Mouse (Mus musculus) kidney, adult 8-10 months (tissue): Measurements from ENCODE around the gene Gm20696.

Source experiments
- DNase-seq, 2 experiments: peaks; one replicate each; pipeline ENCODE4 v3.0.0; 2022

Gm20696 gene

DNA sequence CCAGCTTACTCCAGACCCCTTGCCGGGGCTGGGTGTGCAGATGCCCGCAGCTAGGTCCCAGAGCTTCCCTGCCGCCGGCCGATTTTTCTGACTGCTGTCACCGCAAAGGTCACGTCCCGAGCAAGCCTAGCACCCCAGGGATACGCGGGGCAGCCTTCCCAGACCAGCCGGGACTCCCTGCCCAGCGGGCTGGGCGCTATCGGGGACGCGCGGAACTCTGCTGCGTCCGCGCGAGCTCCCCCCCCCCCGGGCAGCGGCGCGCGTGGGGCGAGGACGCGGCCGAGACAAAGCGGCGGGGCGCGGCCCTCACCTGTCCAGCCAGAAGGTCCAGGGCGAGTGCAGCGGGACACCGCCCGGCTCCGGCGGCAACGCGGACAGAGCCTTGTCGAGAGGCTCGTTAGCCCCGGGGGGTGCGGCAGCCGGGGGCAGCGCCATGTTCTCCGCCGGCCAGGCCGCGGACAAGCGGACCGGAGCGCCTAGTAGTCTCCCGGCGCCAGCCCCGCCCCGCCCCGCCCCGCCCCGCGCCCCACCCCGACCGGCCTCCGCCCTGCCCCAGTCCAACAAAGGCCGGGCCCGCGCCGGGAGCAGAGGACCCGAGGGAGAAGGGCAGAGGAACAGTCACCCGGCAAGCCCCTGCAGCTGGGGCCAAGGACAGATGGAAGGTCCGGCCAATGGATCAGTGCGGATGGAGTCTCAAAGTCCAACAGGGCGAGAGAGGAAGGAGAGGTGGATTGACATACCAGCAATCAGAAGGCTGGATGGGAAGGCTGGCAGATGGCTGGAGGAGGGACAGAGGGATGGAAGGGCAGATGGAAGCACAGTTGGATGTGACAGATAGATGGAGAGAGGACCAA is at the start of gene Gm20696, which contains the start of gene Eif4e3:
Gene Gm20696, minus strand, starts transcription at position 480 of the 854 bp plus-strand sequence.
Gene Eif4e3, minus strand, starts transcription at position 454 of the 854 bp plus-strand sequence.
- peak; percentile 56 to 57 for DNase-seq

- no peak for DNase-seq
Observed at GRCm38 (mm10) chr6:99715913-99716312, 49.3 kb upstream of the Gm20696 start.

DNA sequence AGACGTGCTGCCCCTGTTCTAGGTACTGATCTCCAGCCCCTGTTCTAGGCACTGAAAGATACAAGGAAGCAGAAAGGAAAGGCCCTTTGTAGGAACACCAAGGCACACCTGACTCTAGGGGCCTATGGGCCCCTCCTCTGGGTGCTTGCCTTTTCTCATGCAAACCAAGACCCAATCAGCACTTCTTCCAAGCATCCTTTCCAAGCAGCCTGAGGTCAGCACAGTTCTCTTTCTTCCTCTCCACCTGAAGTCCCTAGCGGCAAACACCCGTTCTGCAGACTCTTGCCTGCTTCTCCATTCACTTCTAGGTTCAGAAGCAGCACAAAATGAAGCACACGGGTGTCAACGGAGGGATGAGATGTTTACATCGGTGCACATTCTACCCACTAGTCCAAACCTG is 48.6 kb upstream of the Gm20696 start:
- no peak for DNase-seq

- no peak for DNase-seq
Observed at GRCm38 (mm10) chr6:99713256-99713655, 46.7 kb upstream of the Gm20696 start.

GRCm38 (mm10) chr6:99711576-99712101 is 45.0 kb upstream of the Gm20696 start:
- DNase-seq: no peak

- peak; percentile 20 to 30 for DNase-seq
Observed at GRCm38 (mm10) chr6:99700484-99700883, 33.9 kb upstream of the Gm20696 start.

GRCm38 (mm10) chr6:99692916-99693841 is 26.6 kb upstream of the Gm20696 start:
- no peak for DNase-seq

DNA sequence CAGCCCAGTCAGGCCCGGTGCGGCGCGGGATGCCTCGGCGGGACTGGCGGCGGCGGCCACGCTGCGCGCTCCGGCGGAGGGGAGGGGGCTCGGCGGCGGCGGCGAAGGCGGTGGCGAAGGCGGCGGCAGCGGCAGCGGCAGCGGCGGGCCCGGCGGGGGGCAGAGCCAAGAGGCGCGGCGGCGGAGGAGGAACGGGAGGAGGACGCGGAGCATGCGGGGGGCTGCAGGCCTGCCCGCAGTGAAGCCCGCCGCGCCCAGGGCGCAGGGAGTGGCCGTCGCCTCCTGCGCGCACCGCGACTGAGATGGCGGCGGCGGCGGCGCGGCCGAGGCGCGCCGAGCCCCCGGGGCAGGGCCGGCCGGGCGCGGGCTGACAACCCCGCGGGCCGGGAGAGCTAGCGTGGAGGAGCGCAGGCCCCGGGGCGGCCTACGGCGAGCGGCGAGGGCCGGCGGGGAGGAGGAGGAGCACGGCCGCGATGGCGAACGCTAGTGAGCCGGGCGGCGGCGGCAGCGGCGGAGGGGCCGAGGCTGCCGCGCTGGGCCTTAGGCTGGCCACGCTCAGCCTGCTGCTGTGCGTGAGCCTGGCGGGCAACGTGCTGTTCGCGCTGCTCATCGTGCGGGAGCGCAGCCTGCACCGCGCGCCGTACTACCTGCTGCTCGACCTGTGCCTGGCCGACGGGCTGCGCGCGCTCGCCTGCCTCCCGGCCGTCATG is 25.8 kb upstream of the Gm20696 start, which contains the start of gene Gpr27:
Gene Gpr27, plus strand, starts transcription at position 474 of the 710 bp plus-strand sequence.
- DNase-seq: no peak

GRCm38 (mm10) chr6:99691666-99692205 is 25.1 kb upstream of the Gm20696 start:
- DNase-seq: no peak

- DNase-seq: no peak
Observed at GRCm38 (mm10) chr6:99688513-99688912, 21.9 kb upstream of the Gm20696 start.

DNA sequence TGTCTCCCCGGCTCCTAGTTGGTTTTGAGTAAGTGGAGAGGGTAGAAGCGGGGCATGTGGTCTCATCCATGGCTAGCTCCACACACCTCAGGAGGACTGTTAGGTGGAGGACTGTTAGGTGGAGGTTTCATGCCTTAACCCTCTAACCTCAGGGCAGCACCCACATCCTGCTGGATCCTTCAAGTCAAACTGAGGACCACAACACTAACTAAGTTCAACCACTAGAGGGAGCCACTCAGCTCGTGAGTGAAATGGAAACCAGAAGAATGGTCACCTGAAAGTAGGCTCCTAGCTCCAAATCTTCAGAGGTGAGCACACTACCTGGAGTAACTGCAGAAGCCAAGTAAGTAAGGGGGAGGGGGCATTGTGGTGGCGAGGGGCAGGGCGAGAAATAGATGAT is 18.3 kb upstream of the Gm20696 start:
- DNase-seq: no peak

DNA sequence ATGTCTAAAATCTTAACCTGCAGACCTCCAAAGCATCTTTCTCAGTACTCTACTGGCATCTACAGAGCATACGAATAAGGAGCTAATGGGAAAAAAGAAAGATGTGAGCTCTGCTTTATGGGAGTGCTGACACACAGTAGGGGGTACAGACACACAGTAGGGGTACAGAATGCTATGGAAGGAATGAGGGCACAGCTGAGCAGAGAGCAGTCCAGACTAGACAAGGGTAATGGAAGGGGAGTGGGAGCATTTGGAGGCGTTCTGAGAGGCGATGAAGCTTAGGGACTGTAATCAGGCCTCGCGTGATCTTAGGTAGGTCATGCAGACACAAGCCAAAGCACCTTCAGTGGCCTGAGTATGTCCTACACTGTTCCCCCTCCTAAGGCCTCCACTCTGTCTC is 17.4 kb upstream of the Gm20696 start:
- no peak for DNase-seq

DNA sequence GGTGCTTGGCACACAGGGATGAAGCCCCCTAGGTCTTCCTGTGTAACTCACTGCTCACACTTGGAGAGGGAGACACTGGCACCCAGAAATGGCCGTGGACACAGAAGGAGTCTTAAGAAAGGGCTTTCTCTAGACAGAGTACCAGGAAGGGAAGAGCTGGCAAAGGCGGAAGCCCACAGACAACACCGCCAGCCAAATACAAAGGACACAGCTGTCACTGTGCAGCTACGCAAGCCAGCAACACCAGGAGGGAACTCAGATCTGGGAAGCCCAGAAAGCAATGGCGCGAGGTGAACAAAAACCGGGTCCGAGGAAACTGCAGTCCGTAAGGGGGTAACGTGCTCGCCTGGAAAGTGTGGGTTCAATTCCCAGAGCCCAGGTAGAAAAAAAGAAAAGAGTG is 11.5 kb upstream of the Gm20696 start:
- DNase-seq: no peak

DNA sequence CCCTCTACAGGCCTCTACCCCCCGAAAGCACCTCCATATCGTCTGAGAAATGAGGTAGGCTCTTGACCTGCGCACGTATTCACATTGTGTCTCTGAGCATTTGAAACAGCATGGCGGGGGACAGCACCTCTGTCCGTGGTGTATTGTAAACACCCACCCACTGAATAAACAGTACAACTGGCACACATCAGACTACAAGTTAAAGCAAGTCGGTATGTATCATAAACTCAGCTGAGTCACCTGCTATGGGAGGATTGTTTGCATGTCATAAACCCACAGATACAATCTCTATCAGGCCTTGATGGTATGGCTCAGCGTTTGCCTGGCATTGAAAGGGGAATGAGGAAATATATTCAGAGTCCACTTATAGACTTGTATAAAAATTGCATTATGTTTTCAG is 10.7 kb upstream of the Gm20696 start:
- no peak for DNase-seq

- no peak for DNase-seq
Observed at GRCm38 (mm10) chr6:99674482-99674881, 7.9 kb upstream of the Gm20696 start.

GRCm38 (mm10) chr6:99671768-99672167 is 5.2 kb upstream of the Gm20696 start:
- DNase-seq: no peak

DNA sequence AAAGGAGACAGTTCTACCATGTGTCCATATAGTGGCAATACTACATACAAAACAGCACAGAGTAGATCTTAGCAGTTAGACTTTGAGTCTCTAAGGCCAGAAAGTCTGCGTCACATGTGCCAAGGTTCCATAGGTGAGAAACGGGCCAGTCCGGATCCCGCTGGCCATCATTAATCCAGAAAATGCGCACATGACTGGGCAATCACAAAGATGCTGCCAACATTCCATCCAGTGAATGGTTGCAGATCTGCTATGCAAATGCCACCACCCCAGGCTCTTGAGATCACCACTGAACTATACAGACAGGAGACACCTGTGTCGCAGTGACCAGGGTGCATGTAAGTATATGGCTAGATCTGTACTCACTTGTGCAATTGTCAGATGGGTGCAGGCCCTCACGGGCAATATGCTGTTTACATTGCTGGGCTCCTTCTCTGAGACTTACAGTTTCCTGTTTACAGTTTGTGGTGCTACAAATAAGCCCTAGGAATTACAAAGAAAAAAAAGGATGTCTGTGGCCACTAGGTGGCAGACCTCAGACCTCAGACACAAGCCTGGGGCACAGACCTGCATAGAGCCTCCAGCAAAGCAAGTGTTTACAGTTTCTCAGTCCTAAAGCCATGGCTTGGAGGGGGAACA is 4.0 kb upstream of the Gm20696 start:
- DNase-seq: peak; percentile 44 to 61

DNA sequence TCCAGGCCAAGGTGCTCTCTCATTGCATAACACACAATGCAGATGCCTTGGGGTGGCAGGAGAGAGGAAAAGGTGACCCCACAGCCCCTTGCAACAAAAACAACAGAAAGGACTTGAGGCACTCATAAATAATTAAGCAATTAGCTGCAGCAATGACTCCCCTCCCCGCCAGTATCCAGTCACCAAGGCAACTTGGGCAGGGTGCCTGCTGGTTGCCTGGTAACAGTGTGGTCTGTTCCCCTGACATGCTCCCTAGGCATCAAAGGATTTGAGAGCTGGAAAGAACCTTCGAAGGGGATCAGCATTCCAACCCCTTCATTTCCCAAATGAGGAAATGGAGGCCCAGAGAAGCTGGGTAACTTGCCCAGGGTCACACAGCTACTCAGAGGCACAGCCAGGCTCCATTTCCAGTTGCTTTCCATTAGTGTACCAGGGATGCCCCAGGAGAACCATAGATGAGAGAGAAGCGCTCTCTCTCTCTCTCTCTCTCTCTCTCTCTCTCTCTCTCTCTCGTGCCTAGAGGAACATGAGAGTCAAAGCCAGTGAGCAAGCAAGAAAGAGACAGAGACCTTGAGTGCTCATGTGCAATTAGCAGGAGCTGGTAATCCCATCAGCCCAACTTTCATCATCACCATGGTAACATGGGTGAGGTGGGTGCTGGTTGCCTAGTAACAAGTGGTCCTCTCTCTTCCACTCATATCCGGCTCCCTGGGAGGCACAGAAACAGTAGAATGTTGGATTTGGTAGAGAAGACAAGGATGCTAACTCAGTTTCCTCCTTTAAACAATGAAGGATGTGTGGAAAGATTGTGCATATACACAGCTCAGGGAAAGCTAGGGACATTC is 3.1 kb upstream of the Gm20696 start:
- DNase-seq: peak; percentile 34 to 64

DNA sequence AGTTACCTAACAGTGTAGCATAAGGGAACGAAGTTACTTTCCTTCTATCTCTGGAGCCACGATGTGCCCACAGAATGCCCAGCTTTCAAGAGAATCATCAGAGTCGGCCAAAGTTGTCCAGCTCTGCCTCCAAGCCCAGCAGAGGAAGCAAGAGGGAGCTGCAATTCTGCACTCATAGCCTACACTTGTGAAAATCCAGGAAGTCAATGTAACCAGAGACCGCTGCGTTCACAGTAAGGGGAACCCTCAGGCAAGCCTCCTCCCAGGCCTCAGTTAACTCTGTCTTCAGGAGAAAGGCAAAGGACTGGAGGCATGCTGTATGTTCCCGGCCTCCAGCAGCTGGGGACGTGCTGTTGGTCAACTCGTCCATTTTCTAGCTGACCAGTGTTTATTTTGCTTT is 693 bp upstream of the Gm20696 start:
- no peak for DNase-seq

- DNase-seq: peak in 1 of 2 experiments; percentile 14
Observed at GRCm38 (mm10) chr6:99665457-99666317, 910 bp downstream of the Gm20696 start.
